Mouse (Mus musculus) thymus, adult 2 months (tissue): ENCODE data around the gene Morc3.

Source experiments
- CTCF ChIP-seq: fragments of 200-500 bp; IDR thresholded peaks from 2 replicates; pipeline ENCODE4 v1.5.1; 2012; ENCODE audit warnings: mild to moderate bottlenecking, control low read depth, low read length, moderate library complexity, borderline replicate concordance; ENCODE audit not compliant: control insufficient read depth, poor library complexity, insufficient read depth; ENCODE audit errors: extremely low read depth
- POLR2A ChIP-seq: fragments of 200-500 bp; IDR thresholded peaks from 2 replicates; pipeline ENCODE4 v1.6.1; 2012; ENCODE audit warnings: mild to moderate bottlenecking, low read length, control low read depth, moderate library complexity; ENCODE audit not compliant: control insufficient read depth, poor library complexity, insufficient read depth; ENCODE audit errors: extremely low read depth

DNA sequence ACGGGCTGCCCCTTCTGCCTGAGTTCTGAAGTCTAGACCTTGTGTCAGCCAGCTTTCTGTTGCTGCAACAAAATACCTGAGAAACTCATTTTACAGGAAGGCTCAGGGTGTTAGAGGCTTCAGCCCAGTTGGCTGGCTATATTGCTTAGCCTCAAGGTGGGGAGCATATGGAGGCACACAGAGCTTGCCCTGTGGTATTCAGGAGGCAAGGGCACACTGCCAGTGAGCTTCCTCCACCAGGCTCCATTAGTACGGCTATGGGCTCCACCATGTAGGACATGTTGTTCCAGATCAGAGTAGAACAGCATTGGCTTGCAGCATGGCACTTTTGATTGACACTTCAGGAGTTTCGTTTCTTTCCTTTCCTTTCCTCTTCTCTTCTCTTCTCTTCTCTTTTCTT is 32.9 kb upstream of the Morc3 start:
- TF ChIP-seq POLR2A (no peak), CTCF (no peak)
